Mouse (Mus musculus): ENCODE results near the gene Prelid1. TPM values are rescaled to one million over a fixed set of nuclear protein-coding genes. Genes with fewer than 3 reads are reported as not detected.

Gene Prelid1
- total and polyA plus RNA-seq, 2 experiments from 2014 or later = 159 to 313 TPM

DNA sequence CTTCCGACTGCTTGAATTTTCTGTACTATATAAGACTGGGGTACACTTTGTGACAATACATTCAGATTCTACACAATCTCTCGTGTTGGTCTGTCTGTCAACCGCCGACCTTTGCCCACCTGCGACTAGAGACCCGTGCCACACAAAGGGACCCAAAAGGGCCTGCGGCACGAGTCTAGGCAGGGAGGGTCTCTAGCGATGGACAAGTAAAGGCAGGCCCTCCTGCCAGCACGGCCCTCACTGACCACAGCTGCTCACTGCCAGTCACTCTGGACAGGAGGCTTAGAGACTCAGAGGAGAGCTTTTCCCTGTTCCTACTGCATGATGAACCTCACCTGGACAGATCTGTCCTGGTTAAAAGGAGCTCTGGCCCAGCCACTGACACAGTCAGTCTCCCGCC is 22.2 kb downstream of the Prelid1 start:
- H3K36me3 ChIP-seq (ENCODE audit: insufficient read depth) = peaks cover 36% of the 10 kb centered on the region
- no peaks in the 10 kb centered on the region for H3K4me1 ChIP-seq (ENCODE audit: insufficient read depth)
- no peak overlapping the region for H3K4me3 ChIP-seq (ENCODE audit: low read depth, low read length)
- TF ChIP-seq CTCF (IDR thresholded peaks at IDR 0.05; ENCODE audit: low read depth) = no peak
- no peaks in the 10 kb centered on the region for H3K9me3 ChIP-seq (ENCODE audit: low read length)
- no peak overlapping the region for H3K4me2 ChIP-seq (ENCODE audit: low read depth)
- ATAC-seq (no peak), DNase-seq (no peak)
- no peaks in the 10 kb centered on the region for H3K27me3 ChIP-seq (ENCODE audit: insufficient read depth, low read length)
- no peak overlapping the region for H3K27ac ChIP-seq (ENCODE audit: low read depth, low read length)
- 43% methylated on average over 11 of the region's 11 CpGs for WGBS
- no peak overlapping the region for H3K9ac ChIP-seq

DNA sequence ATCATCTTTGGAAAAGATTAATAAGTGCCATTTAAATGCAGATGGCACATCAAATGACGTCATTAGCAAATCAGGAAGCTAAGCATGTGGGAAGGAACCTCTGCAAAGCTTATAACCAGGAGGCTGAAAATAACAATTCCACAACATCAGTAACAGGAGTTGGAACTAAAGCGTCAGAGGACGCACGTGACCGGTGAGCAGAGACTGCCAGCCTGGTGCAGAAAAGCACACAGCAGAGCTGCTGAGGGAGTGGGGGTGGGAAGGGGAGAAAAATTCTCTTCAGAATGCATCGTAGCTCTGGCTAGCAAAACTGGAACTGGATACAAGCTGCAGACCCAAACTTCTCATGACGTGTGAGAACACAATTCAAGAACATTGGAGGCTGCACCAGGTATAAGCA is 24.0 kb downstream of the Prelid1 start:
- WGBS = 90% methylated on average over 7 of the region's 7 CpGs
- Histone ChIP-seq H3K27me3 (ENCODE audit: insufficient read depth, low read length) (no peaks in the 10 kb centered on the region), H3K9ac (no peak overlapping the region), H3K4me1 (ENCODE audit: insufficient read depth) (no peaks in the 10 kb centered on the region), H3K4me3 (ENCODE audit: low read depth, low read length) (no peak overlapping the region), H3K4me2 (ENCODE audit: low read depth) (no peak overlapping the region), H3K36me3 (ENCODE audit: insufficient read depth) (peaks cover 53% of the 10 kb centered on the region), H3K27ac (ENCODE audit: low read depth, low read length) (no peak overlapping the region), H3K9me3 (ENCODE audit: low read length) (no peaks in the 10 kb centered on the region)
- TF ChIP-seq CTCF (IDR thresholded peaks at IDR 0.05; ENCODE audit: low read depth) = no peak
- DNase-seq = no peak
- ATAC-seq = no peak

DNA sequence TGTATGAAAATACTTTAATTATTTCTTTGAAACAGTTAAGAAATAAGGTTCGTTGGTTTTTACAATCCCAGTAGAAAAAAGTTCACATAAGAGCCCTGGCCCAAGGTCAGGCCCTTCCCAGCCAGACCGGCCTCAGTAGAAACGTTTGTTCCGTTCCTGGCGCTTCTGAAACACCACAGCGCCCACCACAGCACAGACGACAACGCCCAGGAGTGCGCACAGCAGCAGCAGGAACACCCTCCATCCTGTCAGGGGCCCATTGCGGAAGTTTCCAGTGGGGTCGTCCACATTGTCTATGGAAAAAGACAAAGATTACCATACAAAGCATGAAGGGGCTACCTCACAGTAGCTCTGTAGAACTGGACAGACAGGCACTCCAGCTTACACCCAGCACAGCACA is 26.4 kb downstream of the Prelid1 start:
- Histone ChIP-seq H3K9me3 (ENCODE audit: low read length) (no peaks in the 10 kb centered on the region), H3K4me3 (ENCODE audit: low read depth, low read length) (no peak overlapping the region), H3K4me2 (ENCODE audit: low read depth) (no peak overlapping the region), H3K4me1 (ENCODE audit: insufficient read depth) (no peaks in the 10 kb centered on the region), H3K36me3 (ENCODE audit: insufficient read depth) (peaks cover 75% of the 10 kb centered on the region), H3K27me3 (ENCODE audit: insufficient read depth, low read length) (no peaks in the 10 kb centered on the region), H3K9ac (no peak overlapping the region), H3K27ac (ENCODE audit: low read depth, low read length) (no peak overlapping the region)
- 90% methylated on average over 11 of the region's 11 CpGs for WGBS
- no peak for TF ChIP-seq CTCF (IDR thresholded peaks at IDR 0.05; ENCODE audit: low read depth)
- no peak for ATAC-seq
- DNase-seq = no peak

DNA sequence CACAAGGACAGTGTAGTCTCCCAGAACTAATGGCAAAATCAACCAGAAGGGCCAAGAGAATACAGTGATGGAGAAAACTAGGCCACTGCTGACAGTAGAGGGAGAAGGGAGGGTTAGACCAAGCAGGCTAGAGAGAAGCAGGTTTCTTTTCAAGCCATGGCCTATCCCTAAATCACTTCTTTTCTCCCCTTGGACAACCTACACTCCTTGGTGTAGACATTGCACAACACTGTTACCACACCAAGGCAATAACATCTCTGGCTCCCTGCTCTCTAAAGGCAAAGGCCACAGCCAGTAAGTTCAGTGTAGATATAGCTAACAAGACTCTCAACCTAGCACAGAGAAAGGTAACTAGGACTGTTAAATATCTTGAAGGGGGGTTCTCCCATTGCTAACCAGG is 40.8 kb downstream of the Prelid1 start:
- H3K4me3 ChIP-seq (ENCODE audit: low read depth, low read length) = peak overlapping the region; percentile 99; the same call in 1 of the 2 replicates
- ATAC-seq (no peak), DNase-seq (no peak)
- H3K27me3 ChIP-seq (ENCODE audit: insufficient read depth, low read length) = peaks cover 3% of the 10 kb centered on the region; the same call in 1 of the 2 replicates
- no peaks in the 10 kb centered on the region for H3K9me3 ChIP-seq (ENCODE audit: low read length)
- peaks cover 27% of the 10 kb centered on the region for H3K36me3 ChIP-seq (ENCODE audit: insufficient read depth)
- peaks cover 19% of the 10 kb centered on the region for H3K4me1 ChIP-seq (ENCODE audit: insufficient read depth)
- no peak for TF ChIP-seq CTCF (IDR thresholded peaks at IDR 0.05; ENCODE audit: low read depth)
- H3K4me2 ChIP-seq (ENCODE audit: low read depth) = peak overlapping the region; percentile 87
- H3K9ac ChIP-seq = no peak overlapping the region
- H3K27ac ChIP-seq (ENCODE audit: low read depth, low read length) = no peak overlapping the region

DNA sequence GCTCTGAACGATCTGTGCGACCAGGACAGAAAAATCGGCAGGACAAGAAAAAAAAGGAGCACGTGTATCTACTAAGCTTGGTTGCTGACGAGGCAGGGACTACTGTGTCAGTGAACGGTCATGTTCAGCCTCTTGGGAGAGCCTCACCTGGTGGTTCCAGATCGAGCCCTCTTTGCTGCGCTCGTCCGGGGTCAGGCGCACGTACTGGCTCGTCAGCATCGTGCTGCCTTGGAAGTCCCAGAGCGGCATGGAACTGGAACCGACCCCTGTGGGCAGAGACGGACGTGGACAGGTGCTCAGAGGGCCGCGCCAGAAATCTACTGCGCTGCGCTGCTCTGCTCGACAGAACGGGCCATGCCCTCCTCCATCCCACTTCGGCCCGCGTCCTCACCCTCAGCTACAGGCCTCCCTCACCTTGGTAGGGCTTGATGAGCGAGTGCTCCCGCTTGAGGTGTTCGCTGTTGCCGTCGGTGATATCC is 41.7 kb downstream of the Prelid1 start:
- WGBS = 1% methylated on average over 32 of the region's 32 CpGs
- peak; percentile 18 for ATAC-seq
- Histone ChIP-seq H3K27ac (ENCODE audit: low read depth, low read length) (peak overlapping the region; percentile 90), H3K9me3 (ENCODE audit: low read length) (no peaks in the 10 kb centered on the region), H3K4me1 (ENCODE audit: insufficient read depth) (peaks cover 19% of the 10 kb centered on the region), H3K9ac (peak overlapping the region; percentile 85), H3K36me3 (ENCODE audit: insufficient read depth) (peaks cover 25% of the 10 kb centered on the region), H3K27me3 (ENCODE audit: insufficient read depth, low read length) (peaks cover 5% of the 10 kb centered on the region; the same call in 1 of the 2 replicates), H3K4me3 (ENCODE audit: low read depth, low read length) (peak overlapping the region; percentile 99), H3K4me2 (ENCODE audit: low read depth) (peak overlapping the region; percentile 87)
- no peak for DNase-seq
- no peak for TF ChIP-seq CTCF (IDR thresholded peaks at IDR 0.05; ENCODE audit: low read depth)

DNA sequence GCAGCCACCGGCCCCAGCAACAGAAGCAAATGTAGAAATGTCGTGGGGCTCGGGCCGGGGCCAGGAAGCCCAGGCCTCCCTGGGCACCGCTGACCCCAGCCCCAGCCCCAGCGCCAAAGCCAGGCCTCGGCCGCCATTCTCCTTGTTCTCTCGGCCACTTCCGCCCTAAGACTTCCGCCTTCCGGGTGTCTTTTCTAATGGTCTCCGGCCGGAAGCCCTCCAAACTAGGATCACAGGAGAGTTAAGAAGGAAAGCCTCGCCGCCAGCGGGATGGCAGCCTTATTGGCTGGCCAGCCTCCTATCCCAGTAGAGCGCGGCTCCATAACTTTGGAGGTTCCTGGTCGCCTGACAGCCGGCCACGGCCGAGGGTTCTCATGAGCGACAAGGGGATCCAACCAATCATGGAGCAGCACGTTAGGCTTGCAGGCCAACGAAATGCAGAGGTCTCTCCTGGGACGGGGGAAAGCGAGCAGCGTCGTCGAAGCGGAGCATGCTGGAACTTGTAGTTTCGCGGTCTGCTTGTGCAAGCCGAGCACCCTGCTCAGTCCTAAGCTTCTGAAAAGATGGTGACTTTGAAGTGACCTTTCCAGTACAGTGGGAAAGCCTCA is 42.3 kb downstream of the Prelid1 start, which contains the start of gene Lman2:
Gene Lman2, minus strand, starts transcription at position 331 of the 608 bp plus-strand sequence.
- Histone ChIP-seq H3K36me3 (ENCODE audit: insufficient read depth) (peaks cover 23% of the 10 kb centered on the region), H3K27ac (ENCODE audit: low read depth, low read length) (peak within 1 kb of the TSS; percentile 90), H3K4me2 (ENCODE audit: low read depth) (peak within 1 kb of the TSS; percentile 87), H3K4me3 (ENCODE audit: low read depth, low read length) (peak within 1 kb of the TSS; percentile 99), H3K9ac (peak within 1 kb of the TSS; percentile 85), H3K4me1 (ENCODE audit: insufficient read depth) (peaks cover 19% of the 10 kb centered on the region), H3K9me3 (ENCODE audit: low read length) (no peaks in the 10 kb centered on the region), H3K27me3 (ENCODE audit: insufficient read depth, low read length) (peaks cover 7% of the 10 kb centered on the region; the same call in 1 of the 2 replicates)
- TF ChIP-seq CTCF (IDR thresholded peaks at IDR 0.05; ENCODE audit: low read depth) = no peak
- 1% methylated on average over 35 of the region's 35 CpGs for WGBS
- ATAC-seq (peak; percentile 99), DNase-seq (peak; percentile 99)

DNA sequence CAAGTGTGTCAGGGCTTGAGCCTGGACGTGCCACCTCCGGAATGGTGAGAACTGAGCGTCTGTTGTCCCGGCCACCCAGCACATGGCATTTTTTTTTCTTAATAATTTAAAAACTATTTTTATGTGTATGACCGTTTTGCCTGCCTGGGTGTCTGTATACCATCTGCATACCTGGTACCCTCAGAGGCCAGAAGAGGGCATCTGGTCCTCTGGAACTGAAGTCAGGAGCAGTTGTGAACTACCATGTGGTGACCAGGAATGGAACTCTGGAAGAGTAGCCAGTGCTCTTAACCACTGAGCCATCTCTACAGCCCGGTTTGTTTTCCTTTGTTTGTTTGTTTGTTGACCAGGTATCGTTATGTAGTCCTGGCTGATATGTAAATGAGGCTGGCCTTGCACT is 48.1 kb downstream of the Prelid1 start:
- TF ChIP-seq CTCF (IDR thresholded peaks at IDR 0.05; ENCODE audit: low read depth) = no peak
- Histone ChIP-seq H3K27me3 (ENCODE audit: insufficient read depth, low read length) (peaks cover 7% of the 10 kb centered on the region; the same call in 1 of the 2 replicates), H3K27ac (ENCODE audit: low read depth, low read length) (no peak overlapping the region), H3K36me3 (ENCODE audit: insufficient read depth) (no peaks in the 10 kb centered on the region), H3K9me3 (ENCODE audit: low read length) (no peaks in the 10 kb centered on the region), H3K4me3 (ENCODE audit: low read depth, low read length) (no peak overlapping the region), H3K9ac (no peak overlapping the region), H3K4me2 (ENCODE audit: low read depth) (no peak overlapping the region), H3K4me1 (ENCODE audit: insufficient read depth) (no peaks in the 10 kb centered on the region)
- WGBS = 80% methylated on average over 7 of the region's 7 CpGs
- DNase-seq (no peak), ATAC-seq (no peak)
